Mouse (Mus musculus) MEL (cell line): ENCODE data around the gene 2610318N02Rik. TPM values are rescaled to one million over a fixed set of nuclear protein-coding genes. Genes with fewer than 3 reads are reported as not detected.

Experiments
- DNase-seq: peaks from one replicate; pipeline ENCODE4 v3.0.0; 2011; ENCODE audit warnings: low read depth, low spot score
- H3K27ac ChIP-seq: 2 replicates; pipeline ENCODE4 v1.5.1; 2012; ENCODE audit warnings: low read depth, mild to moderate bottlenecking, control low read depth, low read length, moderate library complexity; ENCODE audit not compliant: control insufficient read depth
- H3K27me3 ChIP-seq, 2 experiments: fragments of 150-350 bp in 1 of 2; sonication (generic) in 1 of 2; 2 replicates each; pipeline ENCODE4 v1.6.1; 2012; ENCODE audit warnings: low read length in 2 of 2, mild to moderate bottlenecking in 2 of 2, improper control_type of control experiment in 1 of 2, moderate library complexity in 1 of 2; ENCODE audit not compliant: insufficient read depth in 2 of 2, control insufficient read depth in 1 of 2
- H3K36me3 ChIP-seq, 2 experiments: 2 replicates each; pipeline ENCODE4 v1.6.1; 2012 to 2014; ENCODE audit warnings: low read length in 2 of 2, improper control_type of control experiment in 1 of 2, inconsistent platforms in 1 of 2, mild to moderate bottlenecking in 1 of 2; ENCODE audit not compliant: insufficient read depth in 2 of 2, control insufficient read depth in 1 of 2
- H3K4me1 ChIP-seq, 2 experiments: fragments of 150-350 bp in 1 of 2; sonication (generic) in 1 of 2; 2 replicates each; pipeline ENCODE4 v1.6.1; 2012; ENCODE audit warnings: low read length in 2 of 2, improper control_type of control experiment in 1 of 2, mild to moderate bottlenecking in 1 of 2; ENCODE audit not compliant: insufficient read depth in 2 of 2, control insufficient read depth in 1 of 2
- H3K4me3 ChIP-seq, 2 experiments: fragments of 150-350 bp in 1 of 2; sonication (generic) in 1 of 2; 2 replicates each; pipeline ENCODE4 v1.5.1; 2012; ENCODE audit warnings: low read depth in 2 of 2, low read length in 2 of 2, mild to moderate bottlenecking in 2 of 2, moderate library complexity in 2 of 2, control low read depth in 1 of 2, improper control_type of control experiment in 1 of 2; ENCODE audit not compliant: control insufficient read depth in 1 of 2, insufficient read depth in 1 of 2
- H3K79me2 ChIP-seq: 2 replicates; pipeline ENCODE4 v1.6.1; 2012; ENCODE audit warnings: mild to moderate bottlenecking, low read length, moderate library complexity; ENCODE audit not compliant: control insufficient read depth, poor library complexity, insufficient read depth
- H3K9ac ChIP-seq: 2 replicates; pipeline ENCODE4 v1.6.1; 2012; ENCODE audit warnings: low read depth, mild to moderate bottlenecking, control low read depth, low read length, moderate library complexity; ENCODE audit not compliant: control insufficient read depth, poor library complexity, severe bottlenecking
- H3K9me3 ChIP-seq: fragments of 150-350 bp; sonication (generic); replicated peaks from 2 replicates; pipeline ENCODE4 v1.6.1; 2012; ENCODE audit warnings: mild to moderate bottlenecking, low read length, improper control_type of control experiment, moderate library complexity; ENCODE audit not compliant: insufficient read depth
- CHD1 ChIP-seq: IDR thresholded peaks from 2 replicates; pipeline ENCODE4 v1.6.1; 2012; ENCODE audit warnings: low read depth, mild to moderate bottlenecking, inconsistent platforms, low read length, improper control_type of control experiment
- CHD2 ChIP-seq: IDR thresholded peaks from 2 replicates; pipeline ENCODE4 v1.6.1; 2011; ENCODE audit warnings: low read length, improper control_type of control experiment
- CTCF ChIP-seq, 3 experiments: IDR thresholded peaks in 2 of 3; conservative IDR thresholded peaks in 1 of 3; 2 replicates each; pipeline ENCODE4 v1.5.1; 2011 to 2012; ENCODE audit warnings: low read length in 3 of 3, low read depth in 2 of 3, mild to moderate bottlenecking in 2 of 3, improper control_type of control experiment in 1 of 3, inconsistent platforms in 1 of 3, mixed read lengths in 1 of 3, moderate library complexity in 1 of 3; ENCODE audit not compliant: control insufficient read depth in 1 of 3, insufficient read depth in 1 of 3, poor library complexity in 1 of 3, severe bottlenecking in 1 of 3
- E2F4 ChIP-seq: IDR thresholded peaks from 2 replicates; pipeline ENCODE4 v1.6.1; 2011; ENCODE audit warnings: low read depth, low read length, improper control_type of control experiment, borderline replicate concordance
- ELF1 ChIP-seq: IDR thresholded peaks from 2 replicates; pipeline ENCODE4 v1.6.1; 2014; ENCODE audit warnings: low read depth, mild to moderate bottlenecking, inconsistent platforms, low read length, improper control_type of control experiment, moderate library complexity
- EP300 ChIP-seq, 2 experiments: IDR thresholded peaks; 2 replicates each; pipeline ENCODE4 v1.6.1; 2011; ENCODE audit warnings: improper control_type of control experiment in 2 of 2, low read length in 2 of 2, low read depth in 1 of 2, mild to moderate bottlenecking in 1 of 2
- GABPA ChIP-seq: IDR thresholded peaks from 2 replicates; pipeline ENCODE4 v1.6.1; 2012; ENCODE audit warnings: low read depth, mild to moderate bottlenecking, inconsistent platforms, low read length, improper control_type of control experiment, moderate library complexity
- GATA1 ChIP-seq: IDR thresholded peaks from 2 replicates; pipeline ENCODE4 v1.6.1; 2011; ENCODE audit warnings: low read depth, low read length, improper control_type of control experiment
- HCFC1 ChIP-seq: IDR thresholded peaks from 2 replicates; pipeline ENCODE4 v1.6.1; 2012; ENCODE audit warnings: low read depth, mild to moderate bottlenecking, inconsistent platforms, low read length, improper control_type of control experiment, moderate library complexity
- JUND ChIP-seq: IDR thresholded peaks from 2 replicates; pipeline ENCODE4 v1.6.1; 2011; ENCODE audit warnings: low read depth, mild to moderate bottlenecking, improper control_type of control experiment, low read length
- KAT2A ChIP-seq: conservative IDR thresholded peaks from 2 replicates; pipeline ENCODE4 v1.6.1; 2012; ENCODE audit warnings: low read depth, low read length, improper control_type of control experiment, inconsistent platforms
- MAFK ChIP-seq: IDR thresholded peaks from 2 replicates; pipeline ENCODE4 v1.6.1; 2011; ENCODE audit warnings: low read depth, mild to moderate bottlenecking, low read length, improper control_type of control experiment, borderline replicate concordance
- MAX ChIP-seq: IDR thresholded peaks from 2 replicates; pipeline ENCODE4 v1.6.1; 2011; ENCODE audit warnings: low read length, improper control_type of control experiment
- MAZ ChIP-seq: IDR thresholded peaks from 2 replicates; pipeline ENCODE4 v1.6.1; 2012; ENCODE audit warnings: low read depth, mild to moderate bottlenecking, inconsistent platforms, low read length, improper control_type of control experiment
- MEF2A ChIP-seq: IDR thresholded peaks from 2 replicates; pipeline ENCODE4 v1.6.1; 2014; ENCODE audit warnings: low read depth, mild to moderate bottlenecking, inconsistent platforms, low read length, improper control_type of control experiment; ENCODE audit not compliant: poor library complexity, insufficient replicate concordance, severe bottlenecking; ENCODE audit errors: extremely low read depth
- MXI1 ChIP-seq: IDR thresholded peaks from 2 replicates; pipeline ENCODE4 v1.6.1; 2011; ENCODE audit warnings: mild to moderate bottlenecking, low read depth, low read length, improper control_type of control experiment
- MYB ChIP-seq: IDR thresholded peaks from 2 replicates; pipeline ENCODE4 v1.6.1; 2011; ENCODE audit warnings: mild to moderate bottlenecking, low read depth, low read length, improper control_type of control experiment
- MYC ChIP-seq: IDR thresholded peaks from 2 replicates; pipeline ENCODE4 v1.6.1; 2011; ENCODE audit warnings: low read depth, mild to moderate bottlenecking, low read length, improper control_type of control experiment, moderate library complexity
- NELFE ChIP-seq: IDR thresholded peaks from 2 replicates; pipeline ENCODE4 v1.6.1; 2011; ENCODE audit warnings: low read depth, low read length, improper control_type of control experiment
- NRF1 ChIP-seq: IDR thresholded peaks from 2 replicates; pipeline ENCODE4 v1.6.1; 2014; ENCODE audit warnings: low read depth, mild to moderate bottlenecking, inconsistent platforms, low read length, improper control_type of control experiment, moderate library complexity; ENCODE audit not compliant: poor library complexity, insufficient read depth, severe bottlenecking
- POLR2A ChIP-seq, 2 experiments: IDR thresholded peaks; 2 replicates each; pipeline ENCODE4 v1.6.1; 2011 to 2012; ENCODE audit warnings: low read length in 2 of 2, mild to moderate bottlenecking in 2 of 2, control low read depth in 1 of 2, improper control_type of control experiment in 1 of 2, low read depth in 1 of 2, moderate library complexity in 1 of 2; ENCODE audit not compliant: control insufficient read depth in 1 of 2, insufficient read depth in 1 of 2, poor library complexity in 1 of 2
- POLR2AphosphoS2 ChIP-seq: IDR thresholded peaks from 2 replicates; pipeline ENCODE4 v1.6.1; 2011; ENCODE audit warnings: low read length, improper control_type of control experiment
- POLR2AphosphoS5 ChIP-seq: IDR thresholded peaks from 2 replicates; pipeline ENCODE4 v1.6.1; 2012; ENCODE audit warnings: low read depth, borderline replicate concordance, mild to moderate bottlenecking, inconsistent platforms, low read length, moderate library complexity, mixed read lengths
- RAD21 ChIP-seq: IDR thresholded peaks from 2 replicates; pipeline ENCODE4 v1.6.1; 2011; ENCODE audit warnings: mild to moderate bottlenecking, low read depth, low read length, improper control_type of control experiment
- SIN3A ChIP-seq: IDR thresholded peaks from 2 replicates; pipeline ENCODE4 v1.6.1; 2012; ENCODE audit warnings: low read length, improper control_type of control experiment, inconsistent platforms
- SMC3 ChIP-seq: IDR thresholded peaks from 2 replicates; pipeline ENCODE4 v1.6.1; 2011; ENCODE audit warnings: low read depth, low read length, improper control_type of control experiment
- TAL1 ChIP-seq: IDR thresholded peaks from 2 replicates; pipeline ENCODE4 v1.6.1; 2012; ENCODE audit warnings: mild to moderate bottlenecking, inconsistent platforms, low read length, moderate library complexity, mixed read lengths
- TBP ChIP-seq: IDR thresholded peaks from 2 replicates; pipeline ENCODE4 v1.8.0; 2011; ENCODE audit warnings: low read depth, low read length, improper control_type of control experiment
- TCF12 ChIP-seq: IDR thresholded peaks from 2 replicates; pipeline ENCODE4 v1.6.1; 2014; ENCODE audit warnings: low read depth, mild to moderate bottlenecking, inconsistent platforms, low read length, improper control_type of control experiment, moderate library complexity
- UBTF ChIP-seq: IDR thresholded peaks from 2 replicates; pipeline ENCODE4 v1.6.1; 2012; ENCODE audit warnings: low read depth, mild to moderate bottlenecking, inconsistent platforms, low read length, improper control_type of control experiment, moderate library complexity, borderline replicate concordance; ENCODE audit not compliant: insufficient read depth
- USF1 ChIP-seq: IDR thresholded peaks from 2 replicates; pipeline ENCODE4 v1.6.1; 2014; ENCODE audit warnings: low read depth, mild to moderate bottlenecking, inconsistent platforms, low read length, improper control_type of control experiment, moderate library complexity
- USF2 ChIP-seq, 2 experiments: IDR thresholded peaks; 2 replicates each; pipeline ENCODE4 v1.6.1; 2011 to 2012; ENCODE audit warnings: improper control_type of control experiment in 2 of 2, low read length in 2 of 2, borderline replicate concordance in 1 of 2, inconsistent platforms in 1 of 2, low read depth in 1 of 2, mild to moderate bottlenecking in 1 of 2; ENCODE audit not compliant: insufficient read depth in 1 of 2
- ZC3H11A ChIP-seq: IDR thresholded peaks from 2 replicates; pipeline ENCODE4 v1.6.1; 2012; ENCODE audit warnings: low read depth, mild to moderate bottlenecking, inconsistent platforms, low read length, improper control_type of control experiment
- ZKSCAN1 ChIP-seq: IDR thresholded peaks from 2 replicates; pipeline ENCODE4 v1.6.1; 2012; ENCODE audit warnings: low read depth, mild to moderate bottlenecking, inconsistent platforms, low read length, improper control_type of control experiment, moderate library complexity
- ZMIZ1 ChIP-seq: IDR thresholded peaks from 2 replicates; pipeline ENCODE4 v1.6.1; 2012; ENCODE audit warnings: low read depth, mild to moderate bottlenecking, inconsistent platforms, low read length, improper control_type of control experiment, moderate library complexity
- ZNF384 ChIP-seq: IDR thresholded peaks from 2 replicates; pipeline ENCODE4 v1.6.1; 2012; ENCODE audit warnings: low read depth, mild to moderate bottlenecking, inconsistent platforms, low read length, improper control_type of control experiment
- polyA plus RNA-seq, 2 experiments: library from polyadenylated mRNA; stranded (reverse) in 1 of 2; unstranded in 1 of 2; fragments of >175 nt in 1 of 2; fragments of >200 nt in 1 of 2; gene quantifications; 2 replicates each; pipeline versions ENCODE4 v1.2.1 to v1.2.4; 2012; ENCODE audit warnings: low replicate concordance in 2 of 2, low read depth in 1 of 2; ENCODE audit not compliant: insufficient read length in 2 of 2, insufficient read depth in 1 of 2, missing spikeins in 1 of 2
- total RNA-seq: library from RNA; depleted of rRNA; stranded (reverse); fragments of 300-350 nt; gene quantifications from 2 replicates; pipeline ENCODE4 v1.2.3, GENCODE M21; 2012; rRNA removed

Gene 2610318N02Rik
- total RNA-seq (22.6 and 23.8 TPM in 2 replicates), polyA plus RNA-seq (10 to 100 TPM in 1 of 2 experiments, not detected in 1; 80.6 TPM)

- peak within 1 kb of the TSS; percentile 79 for H3K9ac ChIP-seq
- no peaks in the 10 kb centered on the region for H3K9me3 ChIP-seq
- DNase-seq: peak; percentile 97
- peak within 1 kb of the TSS; percentile 86 for H3K27ac ChIP-seq
- peak within 1 kb of the TSS; percentile 68 to 90 for H3K4me3 ChIP-seq
- peaks cover 12% of the 10 kb centered on the region for H3K79me2 ChIP-seq
- peaks cover 0 to 10% of the 10 kb centered on the region in 2 experiments; a peak in 2 of 4 replicates for H3K36me3 ChIP-seq
- H3K27me3 ChIP-seq: no peaks in the 10 kb centered on the region
- peaks cover 0 to 9% of the 10 kb centered on the region in 2 experiments; a peak in 1 of 4 replicates for H3K4me1 ChIP-seq
- no peak for TF ChIP-seq GABPA
- no peak for TF ChIP-seq MEF2A
- TF ChIP-seq EP300 (IDR thresholded peaks at IDR 0.05; ENCODE audit: low read depth in 1 of 2, low read length in 2 of 2): 0 out of 4 replicates have a peak, but pooled peaks of 1 of the 2 experiments have one; percentile 11
- TF ChIP-seq MAX: peak; percentile 85
- no peak for TF ChIP-seq CHD1
- no peak for TF ChIP-seq RAD21
- TF ChIP-seq USF2 (IDR thresholded peaks at IDR 0.05; ENCODE audit: borderline replicate concordance in 1 of 2, insufficient read depth in 1 of 2, low read depth in 1 of 2, low read length in 2 of 2): no peak
- TF ChIP-seq SMC3: no peak
- TF ChIP-seq NRF1: peak; percentile 62
- no peak for TF ChIP-seq CHD2
- TF ChIP-seq TCF12: no peak
- TF ChIP-seq SIN3A: peak; percentile 79
- TF ChIP-seq NELFE: peak; percentile 82
- no peak for TF ChIP-seq UBTF
- peak; percentile 76 for TF ChIP-seq ZMIZ1
- peak; percentile 92 for TF ChIP-seq TBP
- TF ChIP-seq POLR2AphosphoS2: peak; percentile 88
- TF ChIP-seq POLR2A (IDR thresholded peaks at IDR 0.05; ENCODE audit: control insufficient read depth in 1 of 2, insufficient read depth in 1 of 2, low read depth in 1 of 2, low read length in 2 of 2, poor library complexity in 1 of 2): peak; percentile 82 to 95
- TF ChIP-seq POLR2AphosphoS5: no peak; the same call in 1 of the 2 replicates
- no peak for TF ChIP-seq MYB
- peak; percentile 51; the same call in 1 of the 2 replicates for TF ChIP-seq USF1
- TF ChIP-seq CTCF (IDR thresholded peaks at IDR 0.05 in 2 of 3, conservative IDR thresholded peaks at IDR 0.05 in 1 of 3; ENCODE audit: control insufficient read depth in 1 of 3, insufficient read depth in 1 of 3, low read depth in 2 of 3, low read length in 3 of 3, poor library complexity in 1 of 3, severe bottlenecking in 1 of 3): no peak
- peak; percentile 92 for TF ChIP-seq MXI1
- 0 out of 2 replicates have a peak, but pooled peaks have one; percentile 21 for TF ChIP-seq E2F4
- no peak for TF ChIP-seq KAT2A
- no peak for TF ChIP-seq ZNF384
- no peak for TF ChIP-seq JUND
- no peak for TF ChIP-seq MAFK
- TF ChIP-seq ZKSCAN1: no peak
- TF ChIP-seq HCFC1: no peak
- TF ChIP-seq MAZ: no peak
- TF ChIP-seq ZC3H11A: no peak
- peak; percentile 93 for TF ChIP-seq MYC
- TF ChIP-seq GATA1: no peak
- TF ChIP-seq ELF1: no peak
- no peak for TF ChIP-seq TAL1
These were observed at the start of gene 2610318N02Rik for GRCm38 (mm10) chr16:17124871-17125520. Gene 2610318N02Rik, minus strand, starts transcription at chr16:17125167.
